In the genomic region with DNA sequence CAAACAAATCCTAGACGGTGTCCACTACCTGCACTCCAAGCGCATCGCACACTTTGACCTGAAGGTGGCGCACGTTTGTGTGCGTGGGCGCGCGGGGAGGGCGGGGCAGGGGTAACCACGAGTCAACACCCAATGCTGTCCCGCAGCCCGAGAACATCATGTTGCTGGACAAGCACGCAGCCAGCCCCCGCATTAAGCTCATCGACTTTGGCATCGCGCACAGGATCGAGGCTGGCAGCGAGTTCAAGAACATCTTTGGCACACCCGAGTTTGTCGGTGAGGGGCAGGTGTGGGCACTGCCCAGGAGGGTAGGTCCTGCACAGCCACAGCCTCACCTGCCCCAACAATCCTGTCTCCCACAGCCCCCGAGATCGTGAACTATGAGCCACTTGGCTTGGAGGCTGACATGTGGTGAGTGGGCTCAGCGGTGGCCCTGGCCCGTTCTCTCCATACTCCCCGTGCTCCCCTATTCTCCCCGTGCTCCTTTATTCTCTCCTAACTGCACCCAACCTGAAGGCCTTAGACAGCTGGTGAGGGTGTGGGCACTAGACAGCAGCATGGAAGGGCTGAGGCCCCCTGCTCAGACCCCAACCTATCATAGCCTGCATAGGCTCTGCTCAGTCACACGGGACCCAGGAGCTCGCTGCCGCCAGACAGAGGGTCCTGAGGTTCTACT, we compare ENCODE assay signal across 9 mouse cellular contexts. TPM values are rescaled to one million over a fixed set of nuclear protein-coding genes. Genes with fewer than 3 reads are reported as not detected.
DNase-seq lines count a peak whose midpoint lies in the region; ATAC-seq and TF ChIP-seq lines count a peak whose summit lies in the region.
"Had no signal": no experiment of that assay in that cellular context is flagged by ENCODE, and none has a peak within 500 bp of the region (broad histone marks: within the 10 kb centered on the region; RNA-seq: fewer than 3 reads in every experiment).

No protein-coding gene starts in this region.

- no peak for TF ChIP-seq POLR2A in ES-Bruce4 (IDR thresholded peaks at IDR 0.05; ENCODE audit: insufficient read depth, low read length)

- H3K27me3 ChIP-seq in hindbrain, postnatal 0 days (ENCODE audit: insufficient read depth, low read length) = peaks cover 2% of the 10 kb centered on the region; the same call in 1 of the 2 replicates
- H3K27me3 ChIP-seq in hindbrain, embryonic 13.5 days = peaks cover 16% of the 10 kb centered on the region
- H3K27me3 ChIP-seq in ES-Bruce4 (ENCODE audit: control insufficient read depth, insufficient read depth, low read length, poor library complexity, severe bottlenecking) = no peaks in the 10 kb centered on the region
- peaks cover 7% of the 10 kb centered on the region; the same call in 1 of the 2 replicates for H3K27me3 ChIP-seq in lung, postnatal 0 days (replicated peaks; ENCODE audit: insufficient read depth, low read length)

- DNase-seq in hindbrain, postnatal 0 days (ENCODE audit: low spot score) = peak; percentile 17
- DNase-seq in cerebellum, adult 9-11 months = peak; percentile 70
- DNase-seq in lung, postnatal 0 days (ENCODE audit: low spot score) = peak; percentile 42
- no peak for DNase-seq in right cerebral cortex, adult 2 months (ENCODE audit: low spot score in 2 of 2)
- DNase-seq in left cerebral cortex, postnatal 10 days (ENCODE audit: extremely low spot score in 1 of 2, low spot score in 2 of 2) = no peak

- TF ChIP-seq EP300 in ES-Bruce4 (IDR thresholded peaks at IDR 0.05; ENCODE audit: insufficient read depth, low read depth, low read length) = no peak
- TF ChIP-seq EP300 in lung, postnatal 0 days (IDR thresholded peaks at IDR 0.05) = no peak

- H3K36me3 ChIP-seq in hindbrain, postnatal 0 days (ENCODE audit: insufficient read depth, low read length) = peaks cover 22% of the 10 kb centered on the region; the same call in 1 of the 2 replicates
- peaks cover 54% of the 10 kb centered on the region for H3K36me3 ChIP-seq in hindbrain, embryonic 13.5 days
- no peaks in the 10 kb centered on the region for H3K36me3 ChIP-seq in ES-Bruce4 (ENCODE audit: control insufficient read depth, insufficient read depth, low read length, poor library complexity, severe bottlenecking)
- peaks cover 13% of the 10 kb centered on the region; the same call in 1 of the 2 replicates for H3K36me3 ChIP-seq in lung, postnatal 0 days (ENCODE audit: insufficient read depth, low read length)

- no peak overlapping the region for H3K4me2 ChIP-seq in hindbrain, postnatal 0 days (ENCODE audit: low read depth, low read length)
- H3K4me2 ChIP-seq in hindbrain, embryonic 13.5 days = no peak overlapping the region
- H3K4me2 ChIP-seq in lung, postnatal 0 days (replicated peaks; ENCODE audit: low read depth, low read length) = no peak overlapping the region

- no peak overlapping the region for H3K4me3 ChIP-seq in hindbrain, postnatal 0 days (ENCODE audit: low read length)
- no peak overlapping the region for H3K4me3 ChIP-seq in hindbrain, embryonic 13.5 days
- peak overlapping the region; percentile 15; the same call in 1 of the 2 replicates for H3K4me3 ChIP-seq in ES-Bruce4 (ENCODE audit: low read depth, low read length)
- H3K4me3 ChIP-seq in lung, postnatal 0 days (ENCODE audit: low read depth, low read length) = no peak overlapping the region

- intact Hi-C loops in left cerebral cortex, postnatal 10 days (cut with DNase I) = no loop called here

- H3K27ac ChIP-seq in hindbrain, postnatal 0 days = no peak overlapping the region
- H3K27ac ChIP-seq in hindbrain, embryonic 13.5 days = no peak overlapping the region
- H3K27ac ChIP-seq in ES-Bruce4 (ENCODE audit: insufficient read depth, low read length) = no peak overlapping the region
- peak overlapping the region; percentile 20; the same call in 1 of the 2 replicates for H3K27ac ChIP-seq in lung, postnatal 0 days (ENCODE audit: low read length)

- no peak overlapping the region for H3K9ac ChIP-seq in hindbrain, postnatal 0 days (replicated peaks; ENCODE audit: low read length)
- no peak overlapping the region for H3K9ac ChIP-seq in hindbrain, embryonic 13.5 days
- H3K9ac ChIP-seq in ES-Bruce4 (ENCODE audit: low read depth, poor library complexity, severe bottlenecking) = no peak overlapping the region
- no peak overlapping the region for H3K9ac ChIP-seq in lung, postnatal 0 days (replicated peaks; ENCODE audit: low read depth)

- ATAC-seq in hindbrain, postnatal 0 days = no peak
- ATAC-seq in hindbrain, embryonic 13.5 days (ENCODE audit: low FRiP score) = no peak
- no peak for ATAC-seq in lung, postnatal 0 days

- peaks cover 9% of the 10 kb centered on the region; the same call in 1 of the 2 replicates for H3K4me1 ChIP-seq in hindbrain, postnatal 0 days (ENCODE audit: insufficient read depth, low read length)
- peaks cover 28% of the 10 kb centered on the region for H3K4me1 ChIP-seq in hindbrain, embryonic 13.5 days (replicated peaks)
- no peaks in the 10 kb centered on the region for H3K4me1 ChIP-seq in ES-Bruce4 (ENCODE audit: control insufficient read depth, insufficient read depth, low read length)
- H3K4me1 ChIP-seq in lung, postnatal 0 days (ENCODE audit: insufficient read depth, low read depth, low read length) = peaks cover 9% of the 10 kb centered on the region; the same call in 1 of the 2 replicates

- no peaks in the 10 kb centered on the region for H3K9me3 ChIP-seq in hindbrain, postnatal 0 days (ENCODE audit: low read length)
- no peaks in the 10 kb centered on the region for H3K9me3 ChIP-seq in hindbrain, embryonic 13.5 days
- no peaks in the 10 kb centered on the region for H3K9me3 ChIP-seq in ES-Bruce4 (replicated peaks; ENCODE audit: control insufficient read depth, insufficient read depth, low read length, poor library complexity, severe bottlenecking)
- no peaks in the 10 kb centered on the region for H3K9me3 ChIP-seq in lung, postnatal 0 days (ENCODE audit: low read length)

- peak; percentile 62 for TF ChIP-seq CTCF in hindbrain, postnatal 0 days (IDR thresholded peaks at IDR 0.05; ENCODE audit: low read depth)
- peak; percentile 91 for TF ChIP-seq CTCF in ES-Bruce4 (IDR thresholded peaks at IDR 0.05; ENCODE audit: low read depth, low read length)
- peak; percentile 73 for TF ChIP-seq CTCF in lung, postnatal 0 days (IDR thresholded peaks at IDR 0.05)

- 72% methylated on average over 31 of the region's 31 CpGs for WGBS in hindbrain, postnatal 0 days
- WGBS in hindbrain, embryonic 13.5 days = 68% methylated on average over 31 of the region's 31 CpGs
- 70% methylated on average over 31 of the region's 31 CpGs for WGBS in lung, postnatal 0 days

RNA-seq across cellular contexts. Expression of a gene that starts 6.7 kb away (rescaled TPM):
- total RNA-seq in hindbrain, postnatal 0 days (2014; rRNA removed) = not detected in 2 replicates
- polyA plus RNA-seq in hindbrain, postnatal 0 days (2015; fragmentation: Nextera tagmentation; extraction: Ambion mirVana) = 0.26 TPM in 1 of 2 replicates, not detected in the other
- 0.13 and 0.26 TPM in 2 replicates for polyA plus RNA-seq in hindbrain, embryonic 13.5 days (2015; fragmentation: Nextera tagmentation; extraction: Ambion mirVana)
- not detected in 2 replicates for polyA plus RNA-seq in ES-Bruce4 (2011; ENCODE audit: insufficient read depth, insufficient read length, low read depth, missing spikeins)
- polyA plus RNA-seq in lung, postnatal 0 days (2015; fragmentation: Nextera tagmentation; extraction: Ambion mirVana) = 0.16 and 0.25 TPM in 2 replicates
- total RNA-seq in left cerebral cortex, postnatal 10 days (2021) = not detected
- polyA plus RNA-seq: large intestine, adult 2 months; stomach, embryonic 16.5 days had no signal

RNA-seq across cellular contexts. Expression of a gene that starts 7.6 kb away (rescaled TPM):
- 69.7 and 80.9 TPM in 2 replicates for total RNA-seq in hindbrain, postnatal 0 days (2014; rRNA removed)
- 52.3 and 56.1 TPM in 2 replicates for polyA plus RNA-seq in hindbrain, postnatal 0 days (2015; fragmentation: Nextera tagmentation; extraction: Ambion mirVana)
- 59.1 and 61.7 TPM in 2 replicates for polyA plus RNA-seq in hindbrain, embryonic 13.5 days (2015; fragmentation: Nextera tagmentation; extraction: Ambion mirVana)
- 61.2 and 64.8 TPM in 2 replicates for polyA plus RNA-seq in ES-Bruce4 (2011; ENCODE audit: insufficient read depth, insufficient read length, low read depth, missing spikeins)
- polyA plus RNA-seq in lung, postnatal 0 days (2015; fragmentation: Nextera tagmentation; extraction: Ambion mirVana) = 48.9 and 50.2 TPM in 2 replicates
- 10 to 100 TPM; 64.1 to 72.7 TPM for total RNA-seq in left cerebral cortex, postnatal 10 days (2021)

RNA-seq across cellular contexts. Expression of a gene that starts 11.5 kb away (rescaled TPM):
- total RNA-seq in hindbrain, postnatal 0 days (2014; rRNA removed) = 0.31 and 0.58 TPM in 2 replicates
- polyA plus RNA-seq in hindbrain, postnatal 0 days (2015; fragmentation: Nextera tagmentation; extraction: Ambion mirVana) = 0.15 and 0.25 TPM in 2 replicates
- polyA plus RNA-seq in hindbrain, embryonic 13.5 days (2015; fragmentation: Nextera tagmentation; extraction: Ambion mirVana) = 0.09 and 0.10 TPM in 2 replicates
- polyA plus RNA-seq in ES-Bruce4 (2011; ENCODE audit: insufficient read depth, insufficient read length, low read depth, missing spikeins) = not detected in 2 replicates
- 0.80 and 0.92 TPM in 2 replicates for polyA plus RNA-seq in lung, postnatal 0 days (2015; fragmentation: Nextera tagmentation; extraction: Ambion mirVana)
- total RNA-seq in left cerebral cortex, postnatal 10 days (2021) = not detected
- polyA plus RNA-seq: large intestine, adult 2 months had no signal

RNA-seq across cellular contexts. Expression of a gene that starts 13.9 kb away (rescaled TPM):
- 2,095 and 2,196 TPM in 2 replicates for total RNA-seq in hindbrain, postnatal 0 days (2014; rRNA removed)
- 422 and 434 TPM in 2 replicates for polyA plus RNA-seq in hindbrain, postnatal 0 days (2015; fragmentation: Nextera tagmentation; extraction: Ambion mirVana)
- polyA plus RNA-seq in hindbrain, embryonic 13.5 days (2015; fragmentation: Nextera tagmentation; extraction: Ambion mirVana) = 561 and 576 TPM in 2 replicates
- 2,442 and 2,478 TPM in 2 replicates for polyA plus RNA-seq in ES-Bruce4 (2011; ENCODE audit: insufficient read depth, insufficient read length, low read depth, missing spikeins)
- polyA plus RNA-seq in lung, postnatal 0 days (2015; fragmentation: Nextera tagmentation; extraction: Ambion mirVana) = 509 and 537 TPM in 2 replicates
- 1,000 to 10,000 TPM; 1,077 to 1,083 TPM for total RNA-seq in left cerebral cortex, postnatal 10 days (2021)

RNA-seq across cellular contexts. Expression of a gene that starts 22.7 kb away (rescaled TPM):
- 33.9 and 46.4 TPM in 2 replicates for total RNA-seq in hindbrain, postnatal 0 days (2014; rRNA removed)
- polyA plus RNA-seq in hindbrain, postnatal 0 days (2015; fragmentation: Nextera tagmentation; extraction: Ambion mirVana) = 32.0 and 33.7 TPM in 2 replicates
- 58.4 and 62.3 TPM in 2 replicates for polyA plus RNA-seq in hindbrain, embryonic 13.5 days (2015; fragmentation: Nextera tagmentation; extraction: Ambion mirVana)
- polyA plus RNA-seq in ES-Bruce4 (2011; ENCODE audit: insufficient read depth, insufficient read length, low read depth, missing spikeins) = 36.8 and 44.9 TPM in 2 replicates
- 27.9 TPM in 2 replicates for polyA plus RNA-seq in lung, postnatal 0 days (2015; fragmentation: Nextera tagmentation; extraction: Ambion mirVana)
- 10 to 100 TPM; 24.3 to 25.8 TPM for total RNA-seq in left cerebral cortex, postnatal 10 days (2021)

Comparison
In these comparisons a context has a peak if more than half of its experiments do, and no peak if none do; other contexts are left out.
1. DNase-seq: peak in hindbrain, postnatal 0 days (single experiment), cerebellum, adult 9-11 months (single experiment) and lung, postnatal 0 days (single experiment); none in right cerebral cortex, adult 2 months (0 of 2) and left cerebral cortex, postnatal 10 days (0 of 2).
2. Peak in every context shown above with its lines, with median percentiles within 50 percentile points of each other: CTCF ChIP-seq.